Mouse (Mus musculus): ENCODE measurements around the gene Gm3629. TPM values are rescaled to one million over a fixed set of nuclear protein-coding genes. Genes with fewer than 3 reads are reported as not detected.

Gm3629 gene
- not detected for polyA plus RNA-seq (2017; shearing (Covaris generic))

DNA sequence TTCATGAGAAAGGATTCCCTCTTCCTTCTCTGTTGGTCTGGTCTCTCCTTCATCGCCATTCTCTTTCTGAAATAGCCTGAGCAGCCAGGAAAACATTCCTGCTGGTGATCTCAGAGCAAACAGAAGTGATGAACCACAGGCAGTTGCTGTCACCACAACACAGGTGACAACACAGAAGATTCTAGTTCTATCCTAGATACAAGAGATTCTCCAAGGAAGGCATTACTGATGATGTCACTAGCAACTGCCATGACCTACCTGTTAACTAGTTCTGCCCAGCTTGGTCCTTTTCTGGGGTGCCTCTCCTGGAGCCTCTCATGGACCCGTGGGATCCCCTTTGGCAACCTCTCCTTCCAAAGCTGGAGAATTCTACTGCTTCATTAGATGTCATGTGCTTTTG lies at the start of gene Gm3629:
Gm3629 (minus strand) TSS at position 101 of the 400 bp plus-strand sequence.

DNA sequence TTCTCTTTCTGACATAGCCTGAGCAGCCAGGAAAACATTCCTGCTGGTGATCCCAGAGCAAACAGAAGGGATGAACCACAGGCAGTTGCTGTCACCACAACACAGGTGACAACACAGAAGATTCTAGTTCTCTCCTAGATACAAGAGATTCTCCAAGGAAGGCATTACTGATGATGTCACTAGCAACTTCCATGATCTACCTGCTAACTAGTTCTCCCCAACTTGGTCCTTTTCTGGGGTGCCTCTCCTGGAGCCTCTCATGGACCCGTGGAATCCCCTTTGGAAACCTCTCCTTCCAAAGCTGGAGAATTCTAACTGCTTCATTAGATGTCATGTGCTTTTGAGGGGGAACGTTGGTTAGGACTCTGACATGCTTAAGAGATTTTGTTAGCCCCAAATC lies 31.9 kb upstream of the Gm3629 start, which contains the start of gene Gm3460:
Gm3460 (minus strand) TSS at position 101 of the 400 bp plus-strand sequence.

DNA sequence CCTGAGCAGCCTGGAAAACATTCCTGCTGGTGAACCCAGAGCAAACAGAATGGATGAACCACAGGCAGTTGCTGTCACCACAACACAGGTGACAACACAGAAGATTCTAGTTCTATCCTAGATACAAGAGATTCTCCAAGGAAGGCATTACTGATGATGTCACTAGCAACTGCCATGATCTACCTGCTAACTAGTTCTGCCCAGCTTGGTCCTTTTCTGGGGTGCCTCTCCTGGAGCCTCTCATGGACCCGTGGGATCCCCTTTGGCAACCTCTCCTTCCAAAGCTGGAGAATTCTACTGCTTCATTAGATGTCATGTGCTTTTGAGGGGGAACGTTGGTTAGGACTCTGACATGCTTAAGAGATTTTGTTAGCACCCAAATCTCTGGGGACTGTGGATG lies 53.2 kb downstream of the Gm3629 start, which contains the start of gene Gm8356:
Gm8356 (minus strand) TSS at position 101 of the 400 bp plus-strand sequence.

Other genes with a start within 250 kb of the Gm3629 start
- not detected for gene Gm3618, start 246.9 kb downstream of the Gm3629 start, polyA plus RNA-seq (2017; shearing (Covaris generic))
- not detected for gene Gm16440, start 200.3 kb downstream of the Gm3629 start, polyA plus RNA-seq (2017; shearing (Covaris generic))
- 0.79 TPM for gene Gm3591, start 178.1 kb downstream of the Gm3629 start, polyA plus RNA-seq (2017; shearing (Covaris generic))
- gene Gm3594, start 146.0 kb downstream of the Gm3629 start, polyA plus RNA-seq (2017; shearing (Covaris generic)), result not detected
- gene Gm8356, start 53.3 kb downstream of the Gm3629 start, polyA plus RNA-seq (2017; shearing (Covaris generic)), result not detected
- gene Gm3460, start 31.8 kb upstream of the Gm3629 start, polyA plus RNA-seq (2017; shearing (Covaris generic)), result not detected
- not detected for gene Gm10251, start 93.6 kb upstream of the Gm3629 start, polyA plus RNA-seq (2017; shearing (Covaris generic))
- not detected for gene Gm8050, start 129.6 kb upstream of the Gm3629 start, polyA plus RNA-seq (2017; shearing (Covaris generic))
- gene Gm3636, start 151.7 kb upstream of the Gm3629 start, polyA plus RNA-seq (2017; shearing (Covaris generic)), result 12.7 TPM
- not detected for gene Gm8362, start 183.8 kb upstream of the Gm3629 start, polyA plus RNA-seq (2017; shearing (Covaris generic))
- gene Gm3642, start 249.7 kb upstream of the Gm3629 start, polyA plus RNA-seq (2017; shearing (Covaris generic)), result not detected